Mouse (Mus musculus): ENCODE measurements around the gene Arid1b.

- TF ChIP-seq GATA1 (IDR thresholded peaks at IDR 0.05; ENCODE audit: borderline replicate concordance, low read length) (no peak), FLI1 (IDR thresholded peaks at IDR 0.05; ENCODE audit: low read length) (no peak)
Measured at GRCm38 (mm10) chr17:4996814-4997549, 2.9 kb downstream of the Arid1b start.

All from megakaryocyte, embryonic 14.5 days (primary cell).